Mouse (Mus musculus) stomach, embryonic 14.5 days (tissue): ENCODE results near the gene Id2. TPM values are rescaled to one million over a fixed set of nuclear protein-coding genes. Genes with fewer than 3 reads are reported as not detected.

ENCODE experiments used
- ATAC-seq: fragments of 200-750 bp; cut with Nextera tagmentation; 2 replicates; pipeline ENCODE4 v1.8.0; 2017; ENCODE audit warnings: low read depth, moderate TSS enrichment; ENCODE audit not compliant: insufficient number of reproducible peaks, insufficient read depth, low FRiP score
- H3K27ac ChIP-seq: fragments of 300-500 bp; sonication (generic); 2 replicates; pipeline ENCODE4 v1.5.1; 2014; ENCODE audit warnings: mild to moderate bottlenecking, low read length, moderate library complexity, mixed read lengths
- H3K27me3 ChIP-seq: fragments of 300-500 bp; sonication (generic); 2 replicates; pipeline ENCODE4 v1.6.1; 2014; ENCODE audit warnings: low read length, control low read depth, mixed read lengths; ENCODE audit not compliant: control insufficient read depth, insufficient read depth
- H3K36me3 ChIP-seq: fragments of 300-500 bp; sonication (generic); 2 replicates; pipeline ENCODE4 v1.6.1; 2014; ENCODE audit warnings: mild to moderate bottlenecking, control low read depth, low read length, moderate library complexity, mixed read lengths; ENCODE audit not compliant: control insufficient read depth, insufficient read depth
- H3K4me1 ChIP-seq: fragments of 300-500 bp; sonication (generic); 2 replicates; pipeline ENCODE4 v1.6.1; 2014; ENCODE audit warnings: low read length, control low read depth, mixed read lengths; ENCODE audit not compliant: control insufficient read depth, insufficient read depth
- H3K4me2 ChIP-seq: fragments of 300-500 bp; sonication (generic); replicated peaks from 2 replicates; pipeline ENCODE4 v1.6.1; 2014; ENCODE audit warnings: low read depth, low read length, control low read depth
- H3K4me3 ChIP-seq: fragments of 300-500 bp; sonication (generic); 2 replicates; pipeline ENCODE4 v1.5.1; 2014; ENCODE audit warnings: low read depth, low read length, control low read depth
- H3K9ac ChIP-seq: fragments of 300-500 bp; sonication (generic); replicated peaks from 2 replicates; pipeline ENCODE4 v1.6.1; 2014; ENCODE audit warnings: low read depth, mild to moderate bottlenecking, control low read depth, low read length, moderate library complexity, mixed read lengths
- H3K9me3 ChIP-seq: fragments of 300-500 bp; sonication (generic); 2 replicates; pipeline ENCODE4 v1.6.1; 2016; ENCODE audit warnings: low read depth, low read length, control low read depth; ENCODE audit not compliant: control insufficient read depth
- WGBS: fragments of 180-500 bp; shearing (Covaris S2); extraction: QIAGEN DNeasy Blood & Tissue Kit; methylation state at CpG from one replicate; pipeline ENCODE4 v1.1.7; 2014; 5-methylcytosine and 5-hydroxymethylcytosine counted together
- polyA plus RNA-seq: library from polyadenylated mRNA; unstranded; fragments of >200 nt; fragmentation: Nextera tagmentation; extraction: Ambion mirVana; gene quantifications from 2 replicates; pipeline ENCODE4 v1.2.1, GENCODE M21; 2014

Id2 gene
- polyA plus RNA-seq, 1 experiment from 2014 or later: 441 TPM

- Histone ChIP-seq H3K27me3 (no peaks in the 10 kb centered on the region), H3K4me3 (peak overlapping the region; percentile 56), H3K36me3 (no peaks in the 10 kb centered on the region), H3K4me1 (peaks cover 21% of the 10 kb centered on the region; the same call in 1 of the 2 replicates), H3K9me3 (no peaks in the 10 kb centered on the region), H3K9ac (peak overlapping the region; percentile 55), H3K4me2 (peak overlapping the region; percentile 59), H3K27ac (peak overlapping the region; percentile 94)
- WGBS: under 1% methylated on average over 57 of the region's 59 CpGs
- ATAC-seq: no peak; the same call in 1 of the 2 replicates
These were observed 3.7 kb upstream of the Id2 start for GRCm38 (mm10) chr12:25100411-25101217.

GRCm38 (mm10) chr12:25099563-25100408 is 2.8 kb upstream of the Id2 start:
- no peak for ATAC-seq

GRCm38 (mm10) chr12:25099313-25099562 is 2.3 kb upstream of the Id2 start:
- Histone ChIP-seq H3K9me3 (no peaks in the 10 kb centered on the region), H3K4me1 (peaks cover 21% of the 10 kb centered on the region; the same call in 1 of the 2 replicates), H3K27ac (peak overlapping the region; percentile 94), H3K4me3 (peak overlapping the region; percentile 56), H3K27me3 (no peaks in the 10 kb centered on the region), H3K4me2 (peak overlapping the region; percentile 59), H3K36me3 (no peaks in the 10 kb centered on the region), H3K9ac (peak overlapping the region; percentile 55)
- ATAC-seq: no peak
- 2% methylated on average over 9 of the region's 9 CpGs for WGBS

More at GRCm38 (mm10) chr12:25099563-25100408, 2.8 kb upstream of the Id2 start:
- Histone ChIP-seq H3K9ac (peak overlapping the region; percentile 55), H3K4me1 (peaks cover 21% of the 10 kb centered on the region; the same call in 1 of the 2 replicates), H3K27me3 (no peaks in the 10 kb centered on the region), H3K36me3 (no peaks in the 10 kb centered on the region), H3K4me3 (peak overlapping the region; percentile 56), H3K27ac (peak overlapping the region; percentile 94), H3K4me2 (peak overlapping the region; percentile 59), H3K9me3 (no peaks in the 10 kb centered on the region)
- WGBS: under 1% methylated on average over 38 of the region's 38 CpGs

DNA sequence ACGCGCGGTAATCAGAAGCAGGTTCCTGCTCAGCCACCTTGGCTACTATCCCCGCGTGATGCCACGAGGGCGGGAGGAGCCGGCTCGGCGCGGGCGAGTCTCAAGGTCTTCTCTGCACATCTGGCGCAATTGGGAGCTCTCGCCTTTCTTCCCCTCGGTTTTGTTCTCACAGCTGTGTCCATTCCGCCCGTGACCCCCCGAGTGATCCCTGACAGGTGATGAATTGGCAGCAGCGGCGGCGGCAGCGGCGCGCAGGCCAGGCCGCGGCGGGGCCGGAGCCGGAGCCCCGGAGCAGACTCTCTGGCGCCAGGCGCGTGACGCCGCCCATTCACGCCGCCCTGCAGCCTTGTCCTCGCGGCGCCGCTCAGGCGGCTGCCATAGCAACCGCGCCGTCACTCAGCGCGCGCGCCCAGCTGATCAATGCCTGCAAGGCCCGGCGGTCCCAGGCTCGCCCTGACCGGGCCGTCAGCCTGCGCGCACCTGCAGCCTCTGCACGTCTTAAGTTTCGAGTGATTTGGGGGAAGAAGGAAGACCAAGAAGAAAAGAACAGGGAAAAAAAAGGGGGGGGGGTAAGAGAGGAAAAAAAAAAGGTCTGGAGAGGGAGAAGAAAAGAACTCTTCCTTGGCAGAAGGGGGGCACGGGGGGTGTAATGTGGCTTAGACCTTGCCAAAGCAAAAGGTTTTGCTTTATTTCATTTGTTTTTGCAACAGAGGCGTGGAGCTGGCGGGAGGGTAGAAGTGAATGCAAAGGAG is 1.8 kb upstream of the Id2 start:
- Histone ChIP-seq H3K4me2 (peak overlapping the region; percentile 59), H3K27me3 (no peaks in the 10 kb centered on the region), H3K4me1 (peaks cover 21% of the 10 kb centered on the region; the same call in 1 of the 2 replicates), H3K9ac (peak overlapping the region; percentile 55), H3K27ac (peak overlapping the region; percentile 94), H3K4me3 (peak overlapping the region; percentile 56), H3K36me3 (no peaks in the 10 kb centered on the region), H3K9me3 (no peaks in the 10 kb centered on the region)
- peak; percentile 80 for ATAC-seq
- WGBS: under 1% methylated on average over 61 of the region's 61 CpGs

- no peaks in the 10 kb centered on the region for H3K27me3 ChIP-seq
- peaks cover 25% of the 10 kb centered on the region; the same call in 1 of the 2 replicates for H3K4me1 ChIP-seq
- H3K9me3 ChIP-seq: no peaks in the 10 kb centered on the region
- H3K36me3 ChIP-seq: no peaks in the 10 kb centered on the region
- WGBS: 5% methylated on average over 9 of the region's 10 CpGs
- peak overlapping the region; percentile 39; the same call in 1 of the 2 replicates for H3K9ac ChIP-seq
- peak overlapping the region; percentile 56 for H3K4me3 ChIP-seq
- peak overlapping the region; percentile 59 for H3K4me2 ChIP-seq
- ATAC-seq: no peak
- H3K27ac ChIP-seq: peak overlapping the region; percentile 94
These were observed 1.2 kb upstream of the Id2 start for GRCm38 (mm10) chr12:25098161-25098550.

GRCm38 (mm10) chr12:25097210-25098160 is 545 bp upstream of the Id2 start:
- no peak for ATAC-seq
- peak overlapping the region; percentile 56 for H3K4me3 ChIP-seq
- H3K4me1 ChIP-seq: peaks cover 32% of the 10 kb centered on the region; the same call in 1 of the 2 replicates
- no peaks in the 10 kb centered on the region for H3K36me3 ChIP-seq
- H3K27ac ChIP-seq: peak overlapping the region; percentile 94
- peak overlapping the region; percentile 39; the same call in 1 of the 2 replicates for H3K9ac ChIP-seq
- H3K27me3 ChIP-seq: no peaks in the 10 kb centered on the region
- 7% methylated on average over 28 of the region's 28 CpGs for WGBS
- no peaks in the 10 kb centered on the region for H3K9me3 ChIP-seq
- H3K4me2 ChIP-seq: peak overlapping the region; percentile 59

DNA sequence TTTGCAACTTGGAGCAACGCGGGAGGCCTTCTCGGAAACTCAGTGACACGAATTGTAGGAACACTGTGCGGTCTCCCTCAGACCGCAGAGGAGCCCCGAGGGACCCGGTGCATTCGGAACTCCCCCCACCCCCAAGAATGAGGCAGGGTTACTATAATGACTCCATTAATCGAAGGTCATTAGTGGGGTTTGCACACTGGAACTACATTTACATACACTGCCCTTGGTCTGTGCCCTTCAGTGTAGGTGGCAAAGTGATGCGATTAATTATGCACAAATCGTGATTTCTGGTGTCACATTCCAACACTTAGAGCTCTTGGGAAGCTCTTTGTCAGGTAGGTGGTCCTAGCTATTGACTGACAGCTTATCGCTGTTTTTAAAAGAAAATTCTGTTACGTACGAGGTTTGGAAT is 294 bp downstream of the Id2 start:
- no peaks in the 10 kb centered on the region for H3K36me3 ChIP-seq
- peak overlapping the region; percentile 94 for H3K27ac ChIP-seq
- 1% methylated on average over 15 of the region's 15 CpGs for WGBS
- H3K4me2 ChIP-seq: peak overlapping the region; percentile 59
- peaks cover 32% of the 10 kb centered on the region; the same call in 1 of the 2 replicates for H3K4me1 ChIP-seq
- no peaks in the 10 kb centered on the region for H3K9me3 ChIP-seq
- ATAC-seq: no peak
- H3K9ac ChIP-seq: peak overlapping the region; percentile 31
- H3K27me3 ChIP-seq: no peaks in the 10 kb centered on the region
- peak overlapping the region; percentile 56 for H3K4me3 ChIP-seq
